Mouse (Mus musculus): ENCODE measurements around the gene Olfr849. TPM values are rescaled to one million over a fixed set of nuclear protein-coding genes. Genes with fewer than 3 reads are reported as not detected.

Olfr849 gene
- polyA plus RNA-seq (2014; fragmentation: Nextera tagmentation; extraction: Ambion mirVana): not detected in 2 replicates

DNA sequence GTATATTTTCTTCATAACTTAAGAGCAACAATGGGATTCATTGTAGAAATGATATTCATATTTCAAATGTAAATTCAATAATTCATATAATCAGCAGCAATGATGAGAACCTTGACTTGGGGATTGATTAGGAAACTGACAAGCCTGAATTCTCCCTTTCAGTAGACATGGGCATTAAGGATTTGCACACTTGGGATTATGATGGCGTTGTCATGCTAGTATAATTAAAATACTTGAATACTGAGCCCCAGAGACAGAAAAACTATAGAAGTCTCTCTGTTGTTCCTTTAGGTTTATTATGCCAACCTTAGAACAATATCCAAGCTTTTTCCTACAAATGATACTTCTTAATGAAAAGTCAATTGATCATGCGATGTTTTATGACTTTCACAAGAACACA is at the start of gene Olfr849:
Olfr849 (plus strand) TSS at position 301 of the 400 bp plus-strand sequence.
- H3K9me3 ChIP-seq (ENCODE audit: control insufficient read depth, low read depth, low read length): no peaks in the 10 kb centered on the region
- no peaks in the 10 kb centered on the region for H3K27me3 ChIP-seq (ENCODE audit: control insufficient read depth, insufficient read depth, low read length)
- H3K9ac ChIP-seq (replicated peaks; ENCODE audit: low read depth, low read length): no peak within 1 kb of the TSS
- no peak for ATAC-seq (ENCODE audit: insufficient number of reproducible peaks, insufficient read depth, low FRiP score, low read depth)
- no peak within 1 kb of the TSS for H3K4me3 ChIP-seq (ENCODE audit: low read depth, low read length)
- WGBS: 80% methylated on average over 2 of the region's 2 CpGs
- no peak within 1 kb of the TSS for H3K4me2 ChIP-seq (replicated peaks; ENCODE audit: low read depth, low read length)
- no peaks in the 10 kb centered on the region for H3K4me1 ChIP-seq (ENCODE audit: control insufficient read depth, insufficient read depth, low read length)
- H3K27ac ChIP-seq (ENCODE audit: low read length): no peak within 1 kb of the TSS
- H3K36me3 ChIP-seq (ENCODE audit: control insufficient read depth, insufficient read depth, low read length): no peaks in the 10 kb centered on the region

DNA sequence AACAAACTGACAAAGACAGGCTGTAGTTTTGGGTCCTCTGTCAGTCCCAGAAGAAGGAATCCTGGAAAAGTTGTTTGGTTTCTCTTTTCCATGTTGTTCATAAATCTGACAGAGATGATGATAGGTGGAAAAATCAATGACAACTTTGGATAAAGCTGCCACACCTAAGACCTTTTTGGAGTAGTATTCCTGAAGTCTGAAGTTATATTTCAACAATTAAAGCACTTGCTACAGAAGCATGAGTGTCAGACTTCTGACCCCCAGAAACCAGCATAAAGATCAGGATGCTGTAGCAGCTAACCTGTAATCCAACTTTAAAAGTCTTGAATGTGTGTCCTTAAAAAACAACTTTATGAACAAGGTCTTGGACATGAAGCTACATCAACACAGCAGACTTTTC is 38.1 kb downstream of the Olfr849 start, which contains the start of gene Olfr850:
Olfr850 (minus strand) TSS at position 101 of the 400 bp plus-strand sequence.
- no peaks in the 10 kb centered on the region for H3K9me3 ChIP-seq (ENCODE audit: control insufficient read depth, low read depth, low read length)
- H3K4me2 ChIP-seq (replicated peaks; ENCODE audit: low read depth, low read length): no peak within 1 kb of the TSS
- no peak for ATAC-seq (ENCODE audit: insufficient number of reproducible peaks, insufficient read depth, low FRiP score, low read depth)
- H3K27ac ChIP-seq (ENCODE audit: low read length): no peak within 1 kb of the TSS
- H3K9ac ChIP-seq (replicated peaks; ENCODE audit: low read depth, low read length): no peak within 1 kb of the TSS
- H3K4me1 ChIP-seq (ENCODE audit: control insufficient read depth, insufficient read depth, low read length): no peaks in the 10 kb centered on the region
- no peaks in the 10 kb centered on the region for H3K36me3 ChIP-seq (ENCODE audit: control insufficient read depth, insufficient read depth, low read length)
- H3K4me3 ChIP-seq (ENCODE audit: low read depth, low read length): no peak within 1 kb of the TSS
- no peaks in the 10 kb centered on the region for H3K27me3 ChIP-seq (ENCODE audit: control insufficient read depth, insufficient read depth, low read length)

DNA sequence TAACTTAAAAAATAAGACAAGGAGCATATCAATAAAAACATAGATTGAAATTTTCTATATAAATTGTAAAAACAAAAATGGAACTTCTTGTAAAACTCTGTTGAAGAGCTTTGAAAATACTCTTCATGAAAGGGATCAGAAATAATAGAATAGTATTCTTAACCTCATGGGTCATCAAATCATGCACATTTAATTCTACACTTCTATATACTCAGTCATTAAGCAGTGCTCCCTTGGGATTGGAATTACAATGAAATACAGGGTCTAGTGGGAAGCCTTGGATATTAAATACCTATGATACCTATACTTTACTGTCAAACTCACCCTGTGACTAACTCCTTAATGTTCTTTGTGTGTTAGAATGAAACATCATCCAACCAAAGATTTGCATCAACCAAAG is 52.9 kb downstream of the Olfr849 start, which contains the start of gene Olfr851:
Olfr851 (plus strand) TSS at position 301 of the 400 bp plus-strand sequence.
- no peak for ATAC-seq (ENCODE audit: insufficient number of reproducible peaks, insufficient read depth, low FRiP score, low read depth)
- Histone ChIP-seq H3K4me2 (replicated peaks; ENCODE audit: low read depth, low read length) (no peak within 1 kb of the TSS), H3K27ac (ENCODE audit: low read length) (no peak within 1 kb of the TSS), H3K4me3 (ENCODE audit: low read depth, low read length) (no peak within 1 kb of the TSS), H3K9ac (replicated peaks; ENCODE audit: low read depth, low read length) (no peak within 1 kb of the TSS), H3K9me3 (ENCODE audit: control insufficient read depth, low read depth, low read length) (no peaks in the 10 kb centered on the region), H3K36me3 (ENCODE audit: control insufficient read depth, insufficient read depth, low read length) (no peaks in the 10 kb centered on the region), H3K27me3 (ENCODE audit: control insufficient read depth, insufficient read depth, low read length) (no peaks in the 10 kb centered on the region), H3K4me1 (ENCODE audit: control insufficient read depth, insufficient read depth, low read length) (no peaks in the 10 kb centered on the region)

Other genes with a start within 250 kb of the Olfr849 start
- not detected in 2 replicates for gene Olfr843, start 188.3 kb upstream of the Olfr849 start, polyA plus RNA-seq (2014; fragmentation: Nextera tagmentation; extraction: Ambion mirVana)
- not detected in 2 replicates for gene Olfr844, start 123.9 kb upstream of the Olfr849 start, polyA plus RNA-seq (2014; fragmentation: Nextera tagmentation; extraction: Ambion mirVana)
- gene Olfr845, start 103.8 kb upstream of the Olfr849 start, polyA plus RNA-seq (2014; fragmentation: Nextera tagmentation; extraction: Ambion mirVana): not detected in 2 replicates
- not detected in 2 replicates for gene Olfr846, start 76.3 kb upstream of the Olfr849 start, polyA plus RNA-seq (2014; fragmentation: Nextera tagmentation; extraction: Ambion mirVana)
- gene Olfr847, start 61.6 kb upstream of the Olfr849 start, polyA plus RNA-seq (2014; fragmentation: Nextera tagmentation; extraction: Ambion mirVana): not detected in 2 replicates
- not detected in 2 replicates for gene Olfr850, start 38.0 kb downstream of the Olfr849 start, polyA plus RNA-seq (2014; fragmentation: Nextera tagmentation; extraction: Ambion mirVana)
- not detected in 2 replicates for gene Olfr851, start 53.0 kb downstream of the Olfr849 start, polyA plus RNA-seq (2014; fragmentation: Nextera tagmentation; extraction: Ambion mirVana)
- not detected in 2 replicates for gene Olfr853, start 100.8 kb downstream of the Olfr849 start, polyA plus RNA-seq (2014; fragmentation: Nextera tagmentation; extraction: Ambion mirVana)
- not detected in 2 replicates for gene Olfr854, start 127.1 kb downstream of the Olfr849 start, polyA plus RNA-seq (2014; fragmentation: Nextera tagmentation; extraction: Ambion mirVana)
- gene Olfr855, start 142.4 kb downstream of the Olfr849 start, polyA plus RNA-seq (2014; fragmentation: Nextera tagmentation; extraction: Ambion mirVana): not detected in 2 replicates
- gene Zfp317, start 181.8 kb downstream of the Olfr849 start, polyA plus RNA-seq (2014; fragmentation: Nextera tagmentation; extraction: Ambion mirVana): 31.3 and 34.5 TPM in 2 replicates